Comparison of ENCODE assay signal across 19 mouse cellular contexts in the genomic region with DNA sequence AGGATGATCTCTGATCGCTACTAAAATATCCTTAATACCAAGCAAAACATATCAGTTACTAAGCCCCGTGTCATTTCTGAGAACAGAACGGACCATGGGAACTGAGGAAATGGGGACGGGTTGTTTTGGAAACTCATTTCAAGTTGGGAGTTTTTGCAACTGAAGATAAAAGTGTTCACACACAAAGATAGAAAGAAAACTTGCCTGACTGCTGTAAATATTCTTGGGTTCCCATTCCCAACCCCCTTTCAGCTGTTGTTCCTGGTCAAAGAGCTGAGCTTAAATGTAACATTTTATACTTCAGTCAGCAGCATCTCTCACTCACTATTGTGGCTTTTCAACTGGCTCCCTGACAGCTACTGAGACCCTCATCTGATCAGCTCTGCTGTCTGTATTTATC.
DNase-seq lines count a peak whose midpoint lies in the region; ATAC-seq lines count a peak whose summit lies in the region.
"Had no signal": no experiment of that assay in that cellular context is flagged by ENCODE, and none has a peak within 500 bp of the region (broad histone marks: within the 10 kb centered on the region; RNA-seq: fewer than 3 reads in every experiment).

No protein-coding gene starts in this region.

- no peak overlapping the region for H3K9ac ChIP-seq in embryonic facial prominence, embryonic 14.5 days (ENCODE audit: low read depth, low read length)
- no peak overlapping the region for H3K9ac ChIP-seq in heart, embryonic 15.5 days
- H3K9ac ChIP-seq: embryonic facial prominence, embryonic 13.5 days; hindbrain, embryonic 14.5 days; intestine, embryonic 15.5 days; kidney, embryonic 15.5 days; limb, embryonic 13.5 days; midbrain, embryonic 13.5 days had no signal

- peaks cover 26% of the 10 kb centered on the region for H3K4me1 ChIP-seq in embryonic facial prominence, embryonic 14.5 days (ENCODE audit: control insufficient read depth, insufficient read depth, low read length)
- H3K4me1 ChIP-seq in embryonic facial prominence, embryonic 10.5 days, result peaks cover 32% of the 10 kb centered on the region
- peaks cover 16% of the 10 kb centered on the region for H3K4me1 ChIP-seq in heart, embryonic 15.5 days (replicated peaks)

- no peaks in the 10 kb centered on the region for H3K9me3 ChIP-seq in embryonic facial prominence, embryonic 14.5 days (ENCODE audit: control insufficient read depth, low read length)
- H3K9me3 ChIP-seq in embryonic facial prominence, embryonic 10.5 days, result no peaks in the 10 kb centered on the region
- no peaks in the 10 kb centered on the region for H3K9me3 ChIP-seq in heart, embryonic 15.5 days (replicated peaks)
- H3K9me3 ChIP-seq: embryonic facial prominence, embryonic 13.5 days; forebrain, embryonic 10.5 days; intestine, embryonic 15.5 days; kidney, embryonic 15.5 days; limb, embryonic 13.5 days; midbrain, embryonic 13.5 days had no signal

- peak; percentile 9; the same call in 1 of the 2 replicates for ATAC-seq in embryonic facial prominence, embryonic 14.5 days (ENCODE audit: low read depth)
- ATAC-seq in heart, embryonic 15.5 days (replicated peaks; ENCODE audit: insufficient number of reproducible peaks, insufficient read depth, low FRiP score, low read depth), result no peak
- ATAC-seq: intestine, embryonic 15.5 days; midbrain, embryonic 13.5 days; Patski had no signal

- H3K27ac ChIP-seq in embryonic facial prominence, embryonic 14.5 days (replicated peaks; ENCODE audit: low read depth, low read length), result 0 out of 2 replicates have a peak overlapping the region, but pooled peaks have one; percentile 25
- no peak overlapping the region for H3K27ac ChIP-seq in embryonic facial prominence, embryonic 10.5 days (replicated peaks)
- H3K27ac ChIP-seq in heart, embryonic 15.5 days, result 0 out of 2 replicates have a peak overlapping the region, but pooled peaks have one; percentile 54
- H3K27ac ChIP-seq: embryonic facial prominence, embryonic 13.5 days; hindbrain, embryonic 14.5 days; intestine, embryonic 15.5 days; limb, embryonic 13.5 days; midbrain, embryonic 13.5 days had no signal

- DNase-seq in embryonic facial prominence, embryonic 14.5 days (ENCODE audit: low spot score), result peak; percentile 67
- no peak for DNase-seq in embryonic facial prominence, embryonic 10.5 days (ENCODE audit: low spot score)
- DNase-seq in heart, adult 8-10 months (ENCODE audit: low spot score), result no peak
- peak; percentile 5 for DNase-seq in testis, postnatal 14 days (ENCODE audit: low spot score)
- DNase-seq in testis, postnatal 10 days (ENCODE audit: low spot score), result no peak
- no peak for DNase-seq in cerebellum, adult 9-11 months
- no peak for DNase-seq in right cerebral cortex, postnatal 14 days
- DNase-seq: adrenal gland, adult 8-10 months; lung, postnatal 10 days; thymus, postnatal 14 days had no signal

- no peak overlapping the region for H3K4me3 ChIP-seq in embryonic facial prominence, embryonic 14.5 days (ENCODE audit: low read depth, low read length)
- H3K4me3 ChIP-seq in embryonic facial prominence, embryonic 10.5 days, result no peak overlapping the region
- no peak overlapping the region for H3K4me3 ChIP-seq in heart, embryonic 15.5 days
- H3K4me3 ChIP-seq: embryonic facial prominence, embryonic 13.5 days; forebrain, embryonic 10.5 days; intestine, embryonic 15.5 days; kidney, embryonic 15.5 days; limb, embryonic 13.5 days; midbrain, embryonic 13.5 days had no signal

- no peak overlapping the region for H3K4me2 ChIP-seq in embryonic facial prominence, embryonic 14.5 days (ENCODE audit: low read depth, low read length)
- no peak overlapping the region for H3K4me2 ChIP-seq in heart, embryonic 15.5 days
- H3K4me2 ChIP-seq: embryonic facial prominence, embryonic 13.5 days; hindbrain, embryonic 14.5 days; intestine, embryonic 15.5 days; kidney, embryonic 15.5 days; midbrain, embryonic 13.5 days had no signal

- no peaks in the 10 kb centered on the region for H3K27me3 ChIP-seq in embryonic facial prominence, embryonic 14.5 days (replicated peaks; ENCODE audit: control insufficient read depth, insufficient read depth, low read length)
- H3K27me3 ChIP-seq in embryonic facial prominence, embryonic 10.5 days (replicated peaks; ENCODE audit: low read depth, poor library complexity, severe bottlenecking), result no peaks in the 10 kb centered on the region
- H3K27me3 ChIP-seq in heart, embryonic 15.5 days, result no peaks in the 10 kb centered on the region
- H3K27me3 ChIP-seq: embryonic facial prominence, embryonic 13.5 days; intestine, embryonic 15.5 days; kidney, embryonic 15.5 days; limb, embryonic 13.5 days; midbrain, embryonic 13.5 days; Patski had no signal

- no peaks in the 10 kb centered on the region for H3K36me3 ChIP-seq in embryonic facial prominence, embryonic 14.5 days (ENCODE audit: control insufficient read depth, insufficient read depth, low read length)
- no peaks in the 10 kb centered on the region for H3K36me3 ChIP-seq in embryonic facial prominence, embryonic 10.5 days (replicated peaks)
- H3K36me3 ChIP-seq in heart, embryonic 15.5 days, result no peaks in the 10 kb centered on the region
- H3K36me3 ChIP-seq: embryonic facial prominence, embryonic 13.5 days; forebrain, embryonic 10.5 days; intestine, embryonic 15.5 days; kidney, embryonic 15.5 days; limb, embryonic 13.5 days; midbrain, embryonic 13.5 days had no signal

- 45% methylated on average over 4 of the region's 4 CpGs for WGBS in embryonic facial prominence, embryonic 14.5 days
- 77% methylated on average over 4 of the region's 4 CpGs for WGBS in embryonic facial prominence, embryonic 10.5 days
- WGBS in heart, embryonic 15.5 days, result 49% methylated on average over 4 of the region's 4 CpGs

Comparison
In these comparisons a context has a peak if more than half of its experiments do, and no peak if none do; other contexts are left out.
1. DNase-seq: peak in embryonic facial prominence, embryonic 14.5 days (single experiment) and testis, postnatal 14 days (single experiment); none in embryonic facial prominence, embryonic 10.5 days (single experiment), heart, adult 8-10 months (single experiment), testis, postnatal 10 days (single experiment), cerebellum, adult 9-11 months (single experiment) and right cerebral cortex, postnatal 14 days (single experiment).